Mouse (Mus musculus) spleen, adult 2 months (tissue): ENCODE data around the gene Sync. TPM values are rescaled to one million over a fixed set of nuclear protein-coding genes. Genes with fewer than 3 reads are reported as not detected.

Experiments used
- DNase-seq, 2 experiments: peaks; one replicate each; pipeline versions ENCODE4 v3.0.0 to v3.0.0-alpha.2; 2012 to 2021; ENCODE audit warnings: low spot score in 2 of 2, low read depth in 1 of 2
- H3K27ac ChIP-seq: fragments of 200-500 bp; 2 replicates; pipeline ENCODE4 v1.5.1; 2012; ENCODE audit warnings: low read length, inconsistent platforms; ENCODE audit not compliant: insufficient read depth
- H3K27me3 ChIP-seq: fragments of 200-500 bp; 2 replicates; pipeline ENCODE4 v1.6.1; 2012; ENCODE audit warnings: mild to moderate bottlenecking, moderate library complexity, low read length, inconsistent platforms; ENCODE audit not compliant: control insufficient read depth, insufficient read depth
- H3K36me3 ChIP-seq: fragments of 200-500 bp; 2 replicates; pipeline ENCODE4 v1.6.1; 2012; ENCODE audit warnings: mild to moderate bottlenecking, low read length, inconsistent platforms; ENCODE audit not compliant: control insufficient read depth, insufficient read depth
- H3K4me1 ChIP-seq: fragments of 200-500 bp; 2 replicates; pipeline ENCODE4 v1.6.1; 2011; ENCODE audit warnings: inconsistent platforms; ENCODE audit not compliant: control insufficient read depth, insufficient read depth, insufficient read length
- H3K4me3 ChIP-seq: fragments of 200-500 bp; 2 replicates; pipeline ENCODE4 v1.5.1; 2011; ENCODE audit warnings: mild to moderate bottlenecking, inconsistent platforms; ENCODE audit not compliant: insufficient read depth, insufficient read length; ENCODE audit errors: extremely low read depth
- CTCF ChIP-seq: fragments of 200-500 bp; IDR thresholded peaks from 2 replicates; pipeline ENCODE4 v1.5.1; 2011; ENCODE audit warnings: mild to moderate bottlenecking, inconsistent platforms; ENCODE audit not compliant: insufficient read depth, insufficient read length, insufficient replicate concordance; ENCODE audit errors: extremely low read depth
- POLR2A ChIP-seq: fragments of 200-500 bp; IDR thresholded peaks from 2 replicates; pipeline ENCODE4 v1.6.1; 2011; ENCODE audit warnings: low read depth, low read length, inconsistent platforms
- WGBS: fragments of 180-500 bp; shearing (Covaris S2); methylation state at CpG from one replicate; pipeline ENCODE4 v1.1.7; 2018; 5-methylcytosine and 5-hydroxymethylcytosine counted together
- polyA plus RNA-seq: library from polyadenylated mRNA; depleted of rRNA; stranded (reverse); fragments of >200 nt; gene quantifications from 2 replicates; pipeline ENCODE4 v1.2.3, GENCODE M21; 2012

Sync gene
- polyA plus RNA-seq, 1 experiment: 0.63 TPM

DNA sequence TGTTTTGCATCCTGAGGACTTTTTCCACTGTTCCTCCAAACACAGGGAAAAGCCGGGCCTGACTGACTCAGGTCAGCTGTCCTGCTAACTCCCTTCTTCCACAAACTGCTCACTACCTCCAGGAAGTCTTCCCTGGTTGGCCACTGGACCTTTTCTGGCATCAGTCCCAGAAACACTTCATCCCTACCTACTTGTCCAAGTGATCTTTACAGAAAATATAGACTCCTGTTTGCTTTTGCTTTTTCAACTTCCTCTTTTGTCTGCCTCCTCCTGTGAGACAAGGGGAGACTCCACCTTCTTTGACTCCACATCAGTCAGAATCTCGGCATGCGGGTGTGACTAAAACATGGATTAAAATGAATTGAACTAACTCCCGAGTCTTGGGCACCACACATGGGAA, 42.6 kb upstream of the Sync start:
- DNase-seq: no peak
- no peaks in the 10 kb centered on the region for H3K36me3 ChIP-seq
- H3K4me1 ChIP-seq: peaks cover 2% of the 10 kb centered on the region; the same call in 1 of the 2 replicates
- H3K27ac ChIP-seq: no peak overlapping the region
- H3K4me3 ChIP-seq: no peak overlapping the region
- H3K27me3 ChIP-seq: peaks cover 12% of the 10 kb centered on the region
- WGBS: 15% methylated on average over 4 of the region's 4 CpGs
- TF ChIP-seq CTCF (no peak), POLR2A (no peak)

DNA sequence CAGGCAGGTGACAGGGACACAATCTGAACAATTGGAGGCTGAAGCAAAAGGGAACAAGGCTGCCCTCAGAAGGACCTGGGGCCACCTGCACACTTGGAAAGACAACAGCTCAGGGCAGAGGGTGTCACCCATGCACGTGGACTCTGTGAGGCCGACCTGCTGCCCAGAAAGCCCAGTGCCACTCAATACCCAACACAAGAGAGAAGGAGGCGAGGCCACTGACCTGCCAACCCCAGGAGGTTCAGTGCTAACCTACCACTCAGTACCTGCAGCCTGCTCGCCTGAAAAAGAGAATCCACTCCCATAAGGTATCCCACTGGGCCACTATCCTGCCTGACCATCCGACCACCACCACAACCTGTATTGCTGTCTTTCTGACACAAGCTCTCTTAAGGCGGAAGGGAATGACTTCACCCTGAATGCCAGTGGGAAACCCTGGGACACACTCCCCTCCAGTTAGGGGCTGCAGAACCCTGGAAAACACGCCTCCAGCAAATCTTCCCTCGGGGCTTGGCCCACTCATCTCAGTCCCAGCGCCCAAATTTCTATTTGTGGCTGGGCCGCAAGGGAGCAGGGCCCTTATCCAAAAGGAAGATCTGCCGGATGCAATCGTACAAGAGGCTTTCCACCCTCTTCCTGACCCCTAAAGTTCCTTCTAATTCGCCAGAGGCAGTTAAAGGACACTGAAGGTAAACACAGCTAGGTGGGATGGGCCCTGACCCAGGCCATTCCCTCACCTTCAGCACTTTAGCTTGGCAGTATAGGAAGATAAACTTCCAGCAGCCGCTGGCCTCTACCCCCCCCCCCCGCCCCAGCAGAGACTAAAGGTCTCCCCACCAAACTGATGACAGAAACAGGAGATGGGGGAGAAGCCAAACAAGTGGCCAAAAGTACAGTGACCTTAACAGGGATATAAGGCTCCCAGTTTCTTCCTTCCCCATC, 40.8 kb upstream of the Sync start:
- no peaks in the 10 kb centered on the region for H3K36me3 ChIP-seq
- no peak overlapping the region for H3K27ac ChIP-seq
- TF ChIP-seq POLR2A: no peak
- no peak for TF ChIP-seq CTCF
- peaks cover 2% of the 10 kb centered on the region for H3K4me1 ChIP-seq
- DNase-seq: no peak
- 55% methylated on average over 15 of the region's 15 CpGs for WGBS
- H3K27me3 ChIP-seq: peaks cover 12% of the 10 kb centered on the region
- no peak overlapping the region for H3K4me3 ChIP-seq

DNA sequence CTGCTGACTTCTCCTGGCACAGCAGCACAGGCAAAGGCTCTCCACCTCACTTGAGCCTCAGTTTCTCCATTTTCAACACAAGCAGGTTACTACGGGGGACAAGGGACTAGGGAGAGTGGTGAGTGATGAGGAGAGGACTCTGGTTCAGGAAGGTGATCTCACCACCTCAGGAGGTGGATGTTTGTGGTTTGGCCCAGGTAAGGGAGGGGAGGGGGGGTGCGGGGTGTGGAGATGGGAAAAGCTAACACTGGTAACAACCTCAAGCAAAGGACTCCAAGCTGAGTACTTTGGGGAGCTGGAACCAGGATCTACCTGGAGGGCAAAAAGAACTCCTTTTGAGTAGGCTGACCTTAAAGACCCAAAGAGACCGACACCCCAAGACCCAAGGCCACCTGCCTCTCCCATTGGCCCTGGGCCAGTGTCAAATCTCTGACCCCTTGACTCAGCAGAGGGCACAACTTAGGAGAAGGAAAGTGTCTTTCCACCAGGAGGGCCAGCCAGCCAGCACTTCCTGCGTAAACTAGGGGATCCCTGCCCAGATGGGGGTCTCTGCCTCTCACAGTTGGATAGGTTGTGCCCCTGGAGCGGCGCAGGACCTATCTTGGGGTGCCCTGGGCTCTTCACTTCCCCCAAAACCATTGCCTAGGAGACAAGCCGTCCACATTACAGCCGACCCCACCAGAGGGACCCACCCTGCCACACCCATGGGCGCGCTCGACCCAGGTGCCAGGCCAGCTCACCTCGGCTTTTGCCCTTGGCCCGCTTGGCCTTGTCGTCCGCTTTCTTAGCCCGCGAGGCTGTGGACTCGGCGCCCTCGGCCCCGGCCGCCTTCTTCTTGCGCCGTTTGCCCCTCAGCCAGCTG, 39.8 kb upstream of the Sync start:
- H3K27me3 ChIP-seq: peaks cover 12% of the 10 kb centered on the region
- peak overlapping the region; percentile 52 for H3K4me3 ChIP-seq
- TF ChIP-seq POLR2A: no peak
- TF ChIP-seq CTCF: no peak
- H3K27ac ChIP-seq: no peak overlapping the region
- 12% methylated on average over 24 of the region's 24 CpGs for WGBS
- no peaks in the 10 kb centered on the region for H3K36me3 ChIP-seq
- no peak for DNase-seq
- H3K4me1 ChIP-seq: peaks cover 2% of the 10 kb centered on the region

DNA sequence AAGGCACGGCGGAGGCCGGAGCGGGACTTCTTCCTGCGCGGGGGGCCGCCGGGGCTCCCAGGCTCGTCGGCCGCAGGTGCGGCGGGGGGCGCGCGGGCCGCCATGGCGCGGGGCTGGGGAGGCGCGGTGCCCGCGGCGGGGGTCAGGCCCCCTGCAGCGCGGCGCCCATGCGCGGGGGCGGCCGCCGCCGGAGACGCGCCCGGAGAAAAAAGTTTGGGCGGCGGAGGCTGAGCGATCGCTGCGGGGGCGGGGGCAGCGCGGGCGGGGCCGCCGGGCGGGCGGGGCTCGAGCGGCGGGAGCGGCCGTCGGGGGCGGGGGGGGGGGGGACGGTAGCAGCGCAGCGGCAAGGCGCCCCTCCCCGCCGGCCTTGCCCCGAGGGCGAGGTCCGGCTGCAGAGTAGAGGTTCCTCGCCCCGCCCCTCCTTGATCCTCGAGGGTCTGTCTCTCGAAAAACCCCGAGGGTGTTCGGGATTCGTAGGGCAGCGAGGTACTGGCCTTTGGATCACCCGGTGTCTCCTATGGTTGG, 39.1 kb upstream of the Sync start:
- peak overlapping the region; percentile 52; the same call in 1 of the 2 replicates for H3K4me3 ChIP-seq
- no peak overlapping the region for H3K27ac ChIP-seq
- TF ChIP-seq CTCF (no peak), POLR2A (no peak)
- WGBS: 2% methylated on average over 64 of the region's 74 CpGs
- H3K27me3 ChIP-seq: peaks cover 12% of the 10 kb centered on the region
- H3K36me3 ChIP-seq: no peaks in the 10 kb centered on the region
- peaks cover 2% of the 10 kb centered on the region for H3K4me1 ChIP-seq
- no peak for DNase-seq

DNA sequence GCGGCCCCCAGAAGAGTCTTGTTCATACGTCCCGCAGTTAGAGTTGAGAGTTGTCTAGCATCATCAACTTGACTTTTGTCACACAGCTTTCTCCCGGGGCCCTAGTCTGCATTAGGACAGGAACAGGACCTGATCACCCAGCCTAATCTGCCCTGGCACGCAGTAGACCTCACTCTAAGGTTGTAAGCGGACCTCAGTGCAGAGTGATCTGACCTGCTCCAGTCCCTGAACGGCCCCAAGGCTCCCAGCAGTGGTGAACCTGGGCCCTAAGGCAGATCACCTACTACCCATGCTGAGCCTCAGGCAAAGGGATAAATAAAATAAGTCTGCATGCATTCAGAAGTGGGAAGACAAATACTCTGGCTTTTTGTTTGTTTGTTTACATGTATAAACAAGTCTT, 38.1 kb upstream of the Sync start:
- peaks cover 2% of the 10 kb centered on the region for H3K4me1 ChIP-seq
- no peak overlapping the region for H3K27ac ChIP-seq
- H3K4me3 ChIP-seq: no peak overlapping the region
- no peaks in the 10 kb centered on the region for H3K36me3 ChIP-seq
- no peak for TF ChIP-seq POLR2A
- TF ChIP-seq CTCF: no peak
- 77% methylated on average over 7 of the region's 7 CpGs for WGBS
- peaks cover 12% of the 10 kb centered on the region for H3K27me3 ChIP-seq
- DNase-seq: no peak

DNA sequence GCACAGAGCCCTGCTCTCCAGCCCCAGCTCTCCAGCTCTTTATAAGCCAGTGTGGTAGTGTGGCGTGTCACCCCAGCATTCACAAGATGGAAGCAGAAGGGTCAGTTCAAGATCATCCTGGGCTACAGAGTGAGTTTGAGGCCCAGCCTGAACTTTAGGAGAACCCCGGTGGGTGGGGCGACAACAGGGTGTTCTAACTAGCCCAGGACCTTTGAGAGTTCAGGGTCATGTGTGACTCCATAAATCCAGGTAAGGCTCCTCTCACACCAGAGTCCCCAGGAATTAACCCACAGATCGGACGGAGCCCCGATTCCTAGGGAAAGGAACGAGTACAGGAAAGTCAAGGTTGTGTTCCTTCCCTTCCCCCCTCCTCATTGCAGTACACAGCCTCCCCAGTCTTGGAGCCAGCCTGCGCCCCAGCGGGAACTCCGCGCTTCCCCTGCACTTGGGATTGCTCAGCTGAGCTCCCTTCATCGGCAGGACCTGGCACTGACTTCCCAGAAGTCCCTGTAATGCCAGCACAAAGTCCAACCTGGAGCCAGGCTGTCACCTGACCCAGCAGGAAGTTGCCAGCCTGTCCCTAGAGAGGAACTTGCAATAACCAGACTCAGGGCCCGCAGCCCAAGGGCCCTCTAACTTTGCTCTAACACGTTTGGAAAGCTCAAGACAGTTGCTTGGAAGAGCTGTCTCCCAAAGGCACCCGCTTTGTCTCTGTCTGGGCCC, 36.5 kb upstream of the Sync start:
- H3K27ac ChIP-seq: no peak overlapping the region
- no peaks in the 10 kb centered on the region for H3K36me3 ChIP-seq
- no peak for TF ChIP-seq POLR2A
- TF ChIP-seq CTCF: no peak
- WGBS: 75% methylated on average over 15 of the region's 15 CpGs
- peaks cover 2% of the 10 kb centered on the region for H3K4me1 ChIP-seq
- no peak overlapping the region for H3K4me3 ChIP-seq
- peaks cover 12% of the 10 kb centered on the region for H3K27me3 ChIP-seq
- no peak for DNase-seq
